Mouse (Mus musculus) testis, postnatal 14 days (tissue): ENCODE data around the gene Gm21440.
"Not testable (repeated sequence)": the region's sequence is repeated elsewhere in the genome, so short reads cannot be mapped to it uniquely, and the experiment has no call there.

Source experiments
- DNase-seq: peaks from one replicate; pipeline ENCODE4 v3.0.0; 2021; ENCODE audit warnings: low spot score

The Gm21440 gene

GRCm38 (mm10) chrY:13252091-13252490, at the start of gene Gm21440, which contains the start of gene Gm21454:
Gene Gm21440, plus strand, starts transcription at chrY:13252391.
Gene Gm21454, plus strand, starts transcription at chrY:13252442.
- DNase-seq, result not testable (repeated sequence)

- DNase-seq, result not testable (repeated sequence)
Measured at GRCm38 (mm10) chrY:13223828-13224227, 28.4 kb upstream of the Gm21440 start, which contains the start of gene Gm21828. Gene Gm21828, minus strand, starts transcription at chrY:13223928.
